Mouse (Mus musculus): Measurements from ENCODE around the gene Slc36a2.

DNA sequence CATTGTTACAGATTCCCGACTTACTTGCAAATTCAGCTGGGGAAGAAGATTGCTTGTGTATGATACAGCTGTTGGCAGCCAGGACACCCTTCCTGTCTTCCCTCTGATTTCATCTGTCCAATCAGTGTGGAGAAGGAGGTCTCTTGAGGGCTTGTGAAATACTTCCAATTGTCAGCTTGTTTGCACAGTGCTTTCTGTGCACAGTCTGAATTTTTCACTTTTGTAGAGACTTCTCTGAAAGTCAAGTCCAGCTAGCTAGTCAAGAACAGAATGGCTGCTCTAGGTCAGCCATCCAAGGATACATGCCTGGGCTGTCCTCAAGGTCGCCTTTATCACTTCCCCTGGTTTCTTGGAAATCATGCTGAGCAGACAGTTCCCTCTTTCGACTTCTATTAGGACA is 30.1 kb upstream of the Slc36a2 start:
- TF ChIP-seq CTCF (IDR thresholded peaks at IDR 0.05; ENCODE audit: low read depth, low read length) (no peak), POLR2A (IDR thresholded peaks at IDR 0.05; ENCODE audit: extremely low read depth, insufficient read depth, low read length) (no peak)
